Mouse (Mus musculus) Patski (cell line): ENCODE measurements around the gene Slc15a3. TPM values are rescaled to one million over a fixed set of nuclear protein-coding genes. Genes with fewer than 3 reads are reported as not detected.
A peak's percentile ranks its signal among the peaks of the same experiment; 100 is the strongest.

Experiments used
- ATAC-seq: fragments of 100-300 bp; one replicate; pipeline ENCODE4 v1.8.0; 2021
- CTCF ChIA-PET: fragments of 350-600 bp; sonication (Branson Sonifier 250); formaldehyde crosslinking; loops from one replicate; lab custom pipeline; 2022; ENCODE audit warnings: inconsistent platforms; lab: Charles Lee
- POLR2A ChIA-PET: fragments of 350-600 bp; sonication (Branson Sonifier 250); formaldehyde crosslinking; loops from one replicate; lab custom pipeline; 2022; ENCODE audit warnings: antibody characterized with exemption, inconsistent platforms; lab: Charles Lee
- DNase-seq: peaks from one replicate; pipeline ENCODE4 v3.0.0-alpha.2; 2011; ENCODE audit warnings: low read depth, low spot score
- H3K27me3 ChIP-seq: fragments of 371-371 bp; one replicate; pipeline ENCODE4 v1.5.1; 2021
- CTCF ChIP-seq: fragments of 100-300 bp; IDR thresholded peaks from one replicate; pipeline ENCODE4 v1.5.1; 2021
- in situ Hi-C: fragments of 300-500 bp; cut with MboI; formaldehyde crosslinking; loops from 3 replicates; pipeline ENCODE4 v1.11.1; 2018; ENCODE audit warnings: low pct_unique_long_range_greater_than_20kb, mixed read lengths
- polyA plus RNA-seq: library from polyadenylated mRNA; unstranded; gene quantifications from one replicate; pipeline ENCODE4 v1.2.3, GENCODE M21; 2021

Slc15a3 gene
- polyA plus RNA-seq, 1 experiment from 2014 or later, result 0.26 TPM

- TF ChIP-seq CTCF, result no peak
- ATAC-seq (peak; percentile 14), DNase-seq (no peak)
- POLR2A ChIA-PET, result interaction anchor here (0.7 to 1.0 kb wide), 3 partner anchors 15 to 73 kb away, joined by 3 to 4 read pairs (median 3); no protein-coding TSS in a partner anchor
- no peaks in the 10 kb centered on the region for H3K27me3 ChIP-seq
- in situ Hi-C loops, result no loop called here
- CTCF ChIA-PET, result interaction anchor here (0.7 to 1.6 kb wide), 6 partner anchors 11 to 171 kb away, joined by 3 to 7 read pairs (median 4); partner anchors contain the start of genes Prpf19 and Tmem132a
Observed at GRCm38 (mm10) chr19:10880975-10881425, 41.5 kb downstream of the Slc15a3 start.

- ChIA-PET POLR2A (interaction anchor here (0.8 to 1.0 kb wide), 2 partner anchors 14 to 23 kb away, joined by 3 to 4 read pairs; no protein-coding TSS in a partner anchor), CTCF (interaction anchor here (1.1 kb wide), 1 partner anchor 172 kb away, joined by 3 read pairs; no protein-coding TSS in a partner anchor)
- DNase-seq, result peak; percentile 63
- in situ Hi-C loops, result no loop called here
- H3K27me3 ChIP-seq, result no peaks in the 10 kb centered on the region
- ATAC-seq, result peak; percentile 93
- TF ChIP-seq CTCF, result peak; percentile 64
Observed at GRCm38 (mm10) chr19:10881426-10882154, 42.1 kb downstream of the Slc15a3 start, which contains the start of gene Tmem109. Gene Tmem109, minus strand, starts transcription at chr19:10882001.

- no peaks in the 10 kb centered on the region for H3K27me3 ChIP-seq
- ChIA-PET POLR2A (no interaction called here), CTCF (no interaction called here)
- ATAC-seq (no peak), DNase-seq (no peak)
- in situ Hi-C loops, result no loop called here
- no peak for TF ChIP-seq CTCF
Observed at GRCm38 (mm10) chr19:10892201-10892600, 52.7 kb downstream of the Slc15a3 start.

- ChIA-PET POLR2A (interaction anchor here (0.6 to 1.1 kb wide), 6 partner anchors 14 to 181 kb away, joined by 3 to 7 read pairs (median 4); no protein-coding TSS in a partner anchor), CTCF (interaction anchor here (0.8 to 3.0 kb wide), 5 partner anchors 13 to 216 kb away, joined by 3 to 12 read pairs (median 4); no protein-coding TSS in a partner anchor)
- TF ChIP-seq CTCF, result no peak
- DNase-seq (peak; percentile 87), ATAC-seq (peak; percentile 95)
- in situ Hi-C loops, result no loop called here
- H3K27me3 ChIP-seq, result no peaks in the 10 kb centered on the region
Observed at GRCm38 (mm10) chr19:10895016-10895528, 55.5 kb downstream of the Slc15a3 start, which contains the start of gene Prpf19. Gene Prpf19, plus strand, starts transcription at chr19:10895231.

- POLR2A ChIA-PET, result interaction anchor here (0.6 to 1.2 kb wide), 6 partner anchors 10 to 334 kb away, joined by 3 to 5 read pairs (median 4); no protein-coding TSS in a partner anchor
- CTCF ChIA-PET, result interaction anchor here (0.8 to 3.0 kb wide), 9 partner anchors 9 to 217 kb away, joined by 3 to 12 read pairs (median 4); partner anchors contain the start of gene Ptgdr2
- no peaks in the 10 kb centered on the region for H3K27me3 ChIP-seq
- ATAC-seq (peak; percentile 27), DNase-seq (no peak)
- no peak for TF ChIP-seq CTCF
- in situ Hi-C loops, result no loop called here
Observed at GRCm38 (mm10) chr19:10895708-10896107, 56.2 kb downstream of the Slc15a3 start.

- TF ChIP-seq CTCF, result no peak
- ChIA-PET POLR2A (no interaction called here), CTCF (interaction anchor here (1.0 to 3.0 kb wide), 12 partner anchors 8 to 215 kb away, joined by 3 to 12 read pairs (median 4); partner anchors contain the start of genes Ccdc86 and Ptgdr2)
- H3K27me3 ChIP-seq, result no peaks in the 10 kb centered on the region
- DNase-seq, result no peak
- ATAC-seq, result no peak
- in situ Hi-C loops, result no loop called here
Observed at GRCm38 (mm10) chr19:10896849-10897248, 57.3 kb downstream of the Slc15a3 start.

GRCm38 (mm10) chr19:10897491-10897890 lies 58.0 kb downstream of the Slc15a3 start:
- TF ChIP-seq CTCF, result no peak
- DNase-seq (no peak), ATAC-seq (no peak)
- POLR2A ChIA-PET, result no interaction called here
- H3K27me3 ChIP-seq, result no peaks in the 10 kb centered on the region
- in situ Hi-C loops, result no loop called here
- CTCF ChIA-PET, result interaction anchor here (1.0 to 3.0 kb wide), 7 partner anchors 11 to 215 kb away, joined by 3 to 12 read pairs (median 4); partner anchors contain the start of gene Ccdc86

GRCm38 (mm10) chr19:10900315-10900714 lies 60.8 kb downstream of the Slc15a3 start:
- POLR2A ChIA-PET, result no interaction called here
- TF ChIP-seq CTCF, result no peak
- no peaks in the 10 kb centered on the region for H3K27me3 ChIP-seq
- in situ Hi-C loops, result no loop called here
- ATAC-seq (no peak), DNase-seq (no peak)
- CTCF ChIA-PET, result interaction anchor here (2.2 kb wide), 1 partner anchor 12 kb away, joined by 10 read pairs; no protein-coding TSS in a partner anchor

- no peak for TF ChIP-seq CTCF
- POLR2A ChIA-PET, result interaction anchor here (0.5 kb wide), 1 partner anchor 316 kb away, joined by 3 read pairs; no protein-coding TSS in a partner anchor
- CTCF ChIA-PET, result interaction anchor here (1.7 kb wide), 1 partner anchor 50 kb away, joined by 3 read pairs; no protein-coding TSS in a partner anchor
- no peaks in the 10 kb centered on the region for H3K27me3 ChIP-seq
- in situ Hi-C loops, result no loop called here
- DNase-seq, result no peak
- ATAC-seq, result no peak
Observed at GRCm38 (mm10) chr19:10901046-10901445, 61.5 kb downstream of the Slc15a3 start.

GRCm38 (mm10) chr19:10904512-10904911 lies 65.0 kb downstream of the Slc15a3 start:
- ChIA-PET CTCF (interaction anchor here (0.8 to 1.7 kb wide), 3 partner anchors 8 to 49 kb away, joined by 3 read pairs; no protein-coding TSS in a partner anchor), POLR2A (interaction anchor here (1.0 to 1.4 kb wide), 3 partner anchors 8 to 46 kb away, joined by 3 to 4 read pairs (median 3); partner anchors contain the start of gene Tmem109)
- in situ Hi-C loops, result no loop called here
- ATAC-seq (no peak), DNase-seq (no peak)
- H3K27me3 ChIP-seq, result no peaks in the 10 kb centered on the region
- no peak for TF ChIP-seq CTCF
